Mouse (Mus musculus): Measurements from ENCODE around the gene Sctr.

DNA sequence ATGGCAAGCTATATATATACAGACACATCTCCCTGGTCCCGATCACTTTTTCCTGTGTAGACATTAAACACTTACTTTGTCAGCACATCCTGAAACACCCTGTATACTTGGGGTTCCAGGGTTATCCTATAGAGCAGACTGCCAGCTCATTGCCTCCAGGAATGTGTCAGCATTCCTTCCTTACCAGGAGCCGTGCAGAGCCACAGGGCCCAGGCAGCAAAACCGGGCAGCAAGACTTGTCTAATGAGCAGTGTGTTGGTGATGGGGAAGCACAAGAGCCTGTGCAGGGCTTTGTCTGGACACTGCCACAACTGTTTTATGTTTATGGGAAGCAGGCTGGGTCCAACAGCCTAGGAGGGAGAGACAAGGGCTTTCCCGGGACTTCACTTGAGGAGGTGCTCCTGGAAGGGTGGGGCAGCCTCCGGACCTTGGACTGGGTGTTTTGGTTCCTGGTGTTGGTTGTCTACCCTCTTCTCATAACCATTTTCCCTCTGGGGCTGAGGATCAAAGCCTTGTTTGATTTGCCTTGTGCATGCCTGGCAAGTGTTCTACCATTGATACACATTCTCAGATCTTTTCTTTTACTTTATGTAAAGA, 77.3 kb downstream of the Sctr start:
- TF ChIP-seq POLR2A (IDR thresholded peaks at IDR 0.05; ENCODE audit: control insufficient read depth, extremely low read depth, insufficient read depth, low read length, poor library complexity) = no peak
- no peak for TF ChIP-seq CTCF (IDR thresholded peaks at IDR 0.05; ENCODE audit: borderline replicate concordance, control insufficient read depth, extremely low read depth, insufficient read depth, low read length, poor library complexity)

Measured in thymus, adult 2 months (tissue).